Mouse (Mus musculus) liver, adult (tissue): Measurements from ENCODE around the gene Clpx.

Source experiments
- GATA4 ChIP-seq: IDR thresholded peaks from 2 replicates; pipeline ENCODE4 v1.6.1; 2014; ENCODE audit warnings: mild to moderate bottlenecking, low read length; ENCODE audit not compliant: insufficient replicate concordance

The Clpx gene

GRCm38 (mm10) chr9:65293973-65294715 lies at the start of gene Clpx:
Gene Clpx (plus strand): TSS chr9:65294260.
- no peak for TF ChIP-seq GATA4

DNA sequence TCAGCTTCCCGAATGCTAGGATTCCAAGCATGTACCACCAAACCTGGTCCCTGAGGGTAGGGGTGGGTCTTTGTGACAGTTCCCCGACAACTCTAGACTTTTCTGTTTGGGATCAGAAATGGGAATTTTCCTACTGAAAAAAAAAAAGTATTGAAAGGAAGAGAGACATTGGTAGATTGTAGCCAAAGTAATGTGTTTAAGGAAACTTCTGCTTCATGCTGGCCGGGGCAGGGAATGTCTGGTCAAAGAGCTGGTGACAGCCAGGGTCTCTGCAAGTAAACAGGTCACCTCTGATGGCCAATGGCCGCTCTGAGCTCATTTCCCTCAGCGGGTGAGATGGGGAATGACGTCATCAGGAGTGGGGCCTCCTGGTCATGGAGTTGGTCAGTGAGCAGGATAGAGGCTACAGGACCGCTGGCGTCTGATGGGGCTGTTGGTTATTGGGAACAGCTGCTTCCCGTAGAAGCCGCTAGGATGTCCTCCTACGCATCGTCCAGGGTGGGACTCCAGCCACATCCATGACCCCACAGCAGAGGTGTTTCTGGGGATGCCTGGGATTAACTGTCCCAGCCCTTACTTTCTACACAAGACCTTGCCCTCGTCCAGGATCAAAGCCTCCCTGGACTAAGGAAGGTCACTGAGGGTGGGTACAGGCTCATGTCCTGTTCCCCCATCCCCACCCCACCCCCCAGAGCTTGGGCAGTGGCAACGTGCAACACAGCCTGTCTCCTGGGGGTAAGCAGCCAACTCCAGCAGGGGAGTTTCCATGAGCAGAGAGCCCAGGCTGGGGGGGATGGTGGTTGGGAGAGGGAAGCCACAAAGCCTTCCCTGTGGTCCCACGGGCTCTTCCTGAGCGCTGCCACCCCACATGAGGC lies 46.3 kb upstream of the Clpx start:
- no peak for TF ChIP-seq GATA4

- no peak for TF ChIP-seq GATA4
These were observed 45.7 kb upstream of the Clpx start for GRCm38 (mm10) chr9:65248377-65248690.

- no peak for TF ChIP-seq GATA4
These were observed 42.0 kb upstream of the Clpx start for GRCm38 (mm10) chr9:65252026-65252425.

DNA sequence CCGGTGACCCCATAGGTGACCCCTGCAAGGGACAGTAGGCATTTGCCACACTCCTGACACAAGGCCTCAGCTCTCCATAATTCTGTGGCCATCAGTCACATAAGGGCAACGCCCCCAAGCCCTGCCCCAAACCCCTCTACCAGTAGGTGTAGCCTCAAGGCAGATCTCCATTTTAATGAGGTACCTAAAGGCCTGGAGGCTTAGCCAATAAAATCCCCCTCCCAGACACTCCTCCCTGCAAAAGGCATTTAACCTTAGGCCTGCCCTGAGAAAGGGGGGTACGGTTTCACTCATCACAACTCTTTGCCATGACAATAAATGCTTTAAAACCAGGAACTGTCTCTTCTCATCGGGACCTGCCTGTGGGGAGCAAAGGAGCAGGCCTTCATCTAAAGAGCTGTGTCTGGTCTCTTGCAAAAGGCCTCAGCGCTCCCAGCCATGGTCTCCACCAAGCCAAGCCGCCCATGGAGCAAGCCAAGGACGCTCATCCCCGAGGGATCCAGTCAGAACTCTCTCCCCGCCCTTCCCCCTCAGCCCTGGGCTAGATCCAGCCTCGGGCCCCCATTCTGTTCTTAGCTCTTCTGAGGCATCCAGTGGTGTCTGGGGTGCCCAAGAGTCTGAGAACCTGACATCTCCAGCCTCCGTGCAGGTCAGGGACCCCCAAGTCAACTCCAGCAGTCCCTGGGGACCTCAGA lies 38.0 kb upstream of the Clpx start:
- TF ChIP-seq GATA4, result no peak

DNA sequence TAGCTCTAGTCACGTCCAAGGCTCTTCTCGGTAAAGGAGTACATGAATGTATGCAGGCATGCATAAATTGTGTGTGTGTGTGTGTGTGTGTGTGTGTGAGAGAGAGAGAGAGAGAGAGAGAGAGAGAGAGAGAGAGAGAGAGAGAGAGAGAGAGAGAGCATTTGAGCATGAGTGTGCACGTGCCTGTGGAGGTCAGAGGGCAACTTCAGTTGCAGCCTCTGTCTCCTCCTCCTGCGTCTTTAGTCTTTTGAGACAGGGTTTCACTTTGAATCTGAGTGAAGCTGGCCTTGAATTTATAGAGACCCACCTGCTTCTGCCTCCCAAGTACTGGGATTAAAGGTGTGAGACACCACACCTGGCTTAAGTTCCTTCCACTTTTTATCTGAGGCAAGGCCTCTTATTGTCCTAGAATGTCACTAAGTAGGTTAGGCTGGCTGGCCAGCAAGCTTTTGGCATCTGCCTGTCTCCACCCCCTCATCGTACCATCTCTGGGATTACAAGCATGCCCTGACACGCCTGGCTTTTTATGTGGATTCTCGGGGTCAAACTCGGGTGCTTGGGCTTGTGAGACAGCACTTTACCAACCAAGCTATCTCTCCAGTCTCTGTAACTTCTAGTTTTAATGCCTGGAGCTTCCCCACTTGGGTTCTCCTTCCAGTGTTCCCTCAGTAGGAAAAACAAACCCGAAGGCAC lies 36.7 kb upstream of the Clpx start:
- no peak for TF ChIP-seq GATA4

DNA sequence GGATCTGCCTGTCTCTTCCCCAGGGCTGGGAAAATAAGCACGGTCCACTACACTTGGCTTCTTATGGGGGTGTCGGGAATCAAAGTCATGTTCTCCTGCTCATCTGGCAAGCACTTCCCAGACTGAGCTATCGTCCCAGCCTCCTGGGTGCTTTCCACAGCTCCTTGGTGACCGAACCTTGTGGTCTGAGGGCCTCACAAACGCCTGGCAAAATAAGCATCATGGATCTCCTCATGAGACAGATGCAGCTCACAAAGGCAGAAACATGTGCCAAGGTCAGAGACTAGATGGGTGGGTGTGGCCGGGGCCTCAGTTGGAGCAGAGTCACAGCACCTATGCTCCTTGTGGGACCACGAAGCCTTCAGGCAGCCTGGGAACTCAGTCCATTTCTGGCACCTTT lies 34.7 kb upstream of the Clpx start:
- no peak for TF ChIP-seq GATA4

- TF ChIP-seq GATA4, result no peak
These were observed 32.3 kb upstream of the Clpx start for GRCm38 (mm10) chr9:65261591-65262230.

DNA sequence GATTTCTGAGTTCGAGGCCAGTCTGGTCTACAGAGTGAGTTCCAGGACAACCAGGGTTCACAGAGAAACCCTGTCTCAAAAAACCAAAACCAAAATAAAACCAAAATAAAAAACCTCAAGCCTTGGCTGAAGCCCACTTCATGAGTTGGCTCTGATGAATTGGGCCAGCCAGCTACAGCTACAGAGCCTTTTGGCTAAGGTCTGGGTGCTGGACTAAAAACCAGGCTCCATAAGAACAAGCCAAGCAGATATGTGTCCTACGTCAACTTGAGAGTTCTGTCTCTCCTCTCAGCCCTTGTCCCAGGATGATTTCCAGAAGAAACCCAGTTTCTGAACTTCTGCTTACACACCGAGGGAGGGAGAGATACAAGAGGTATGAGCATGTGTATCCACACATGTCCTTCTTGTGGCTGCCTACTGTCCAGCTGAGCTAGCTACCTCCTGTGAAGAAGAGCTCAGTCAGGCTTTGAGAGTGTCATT lies 31.4 kb upstream of the Clpx start:
- TF ChIP-seq GATA4, result no peak

DNA sequence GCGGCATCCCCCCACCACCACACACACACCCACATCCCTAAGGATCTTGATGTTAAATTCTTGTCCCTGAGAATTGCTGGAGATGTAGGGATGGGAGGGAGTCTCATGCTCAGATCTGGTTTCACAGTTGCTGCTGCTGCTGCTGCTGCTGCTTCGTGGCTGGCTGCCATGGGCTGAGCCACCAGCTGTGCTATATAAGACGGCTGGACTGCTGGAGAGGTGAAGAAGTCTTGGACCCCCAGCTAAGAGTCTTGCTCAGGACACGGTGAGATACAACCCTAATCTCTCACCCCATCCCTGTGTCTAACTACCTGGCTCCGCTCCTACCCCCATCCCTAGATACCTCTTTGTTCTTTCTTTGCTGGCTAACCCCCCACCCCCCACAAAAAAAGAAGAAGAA lies 29.1 kb upstream of the Clpx start, which contains the start of gene Cilp:
Gene Cilp, plus strand, starts transcription at position 222 of the 400 bp plus-strand sequence.
- no peak for TF ChIP-seq GATA4

DNA sequence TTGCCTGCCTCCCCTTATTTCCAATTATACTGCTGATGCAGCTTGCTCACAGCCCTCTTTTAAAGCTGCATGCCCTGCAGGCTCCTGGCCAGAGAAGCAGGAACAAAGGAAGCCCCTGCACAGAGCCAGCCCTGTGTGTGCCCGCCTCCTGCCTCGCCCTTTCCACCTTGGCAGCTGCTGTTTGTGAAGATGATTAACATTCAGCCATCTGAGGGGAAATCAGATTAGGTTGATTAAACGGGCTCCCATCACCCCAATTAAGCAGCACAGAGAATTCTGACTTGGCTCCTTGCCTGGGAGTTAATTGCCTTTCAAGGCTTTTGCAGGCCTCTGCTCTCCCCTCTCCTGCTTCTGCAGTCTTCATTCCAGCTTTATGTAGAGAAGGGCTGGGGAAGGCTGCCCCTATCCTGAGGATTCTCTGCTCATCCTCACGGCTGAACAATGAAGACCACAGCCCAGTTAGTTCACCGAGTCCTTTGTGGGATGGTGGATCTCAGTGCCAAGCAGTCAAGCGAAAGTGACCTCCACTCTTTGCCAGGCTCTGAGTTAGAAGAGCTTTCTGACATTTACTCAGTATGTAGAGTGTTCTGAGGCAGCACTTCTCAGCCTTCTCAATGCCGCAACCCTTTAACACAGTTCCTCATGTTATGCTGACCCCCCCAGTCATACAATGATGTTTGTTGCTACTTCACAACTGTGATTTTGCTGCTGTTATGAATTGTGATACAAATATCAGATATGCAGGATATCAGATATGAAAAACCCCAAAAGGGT lies 26.1 kb upstream of the Clpx start:
- TF ChIP-seq GATA4, result no peak

GRCm38 (mm10) chr9:65273048-65273809 lies 20.8 kb upstream of the Clpx start:
- TF ChIP-seq GATA4, result no peak

- TF ChIP-seq GATA4, result no peak
These were observed 20.2 kb upstream of the Clpx start for GRCm38 (mm10) chr9:65273873-65274272.
